Mouse (Mus musculus) embryonic facial prominence, embryonic 10.5 days (tissue): ENCODE measurements around the gene Cela3a. TPM values are rescaled to one million over a fixed set of nuclear protein-coding genes. Genes with fewer than 3 reads are reported as not detected.
A peak's percentile ranks its signal among the peaks of the same experiment; 100 is the strongest.

ENCODE experiments used
- DNase-seq: peaks from one replicate; pipeline ENCODE4 v3.0.0-alpha.2; 2017; ENCODE audit warnings: low spot score
- H3K27ac ChIP-seq: fragments of 300-500 bp; sonication (generic); replicated peaks from 2 replicates; pipeline ENCODE4 v1.5.1; 2016; ENCODE audit warnings: mild to moderate bottlenecking
- H3K27me3 ChIP-seq: fragments of 300-500 bp; sonication (generic); replicated peaks from 2 replicates; pipeline ENCODE4 v1.6.1; 2016; ENCODE audit warnings: low read depth, mild to moderate bottlenecking; ENCODE audit not compliant: poor library complexity, severe bottlenecking
- H3K36me3 ChIP-seq: fragments of 300-500 bp; sonication (generic); replicated peaks from 2 replicates; pipeline ENCODE4 v1.6.1; 2016; ENCODE audit warnings: mild to moderate bottlenecking, moderate library complexity
- H3K4me1 ChIP-seq: fragments of 300-500 bp; sonication (generic); 2 replicates; pipeline ENCODE4 v1.6.1; 2016
- H3K4me3 ChIP-seq: fragments of 300-500 bp; sonication (generic); 2 replicates; pipeline ENCODE4 v1.5.1; 2016; ENCODE audit warnings: mild to moderate bottlenecking, moderate library complexity
- H3K9me3 ChIP-seq: fragments of 300-500 bp; sonication (generic); 2 replicates; pipeline ENCODE4 v1.6.1; 2016; ENCODE audit warnings: mild to moderate bottlenecking
- WGBS: fragments of 180-500 bp; shearing (Covaris S2); methylation state at CpG from one replicate; pipeline ENCODE4 v1.1.7; 2016; 5-methylcytosine and 5-hydroxymethylcytosine counted together
- polyA plus RNA-seq: library from polyadenylated mRNA; unstranded; fragments of >200 nt; fragmentation: Nextera tagmentation; extraction: Ambion mirVana; gene quantifications from 2 replicates; pipeline ENCODE4 v1.2.1, GENCODE M21; 2016

The Cela3a gene
- polyA plus RNA-seq, 1 experiment from 2014 or later = not detected

- Histone ChIP-seq H3K27me3 (no peaks in the 10 kb centered on the region; the same call in 1 of the 2 replicates), H3K4me3 (no peak overlapping the region), H3K27ac (no peak overlapping the region), H3K9me3 (no peaks in the 10 kb centered on the region), H3K4me1 (peaks cover 17% of the 10 kb centered on the region), H3K36me3 (no peaks in the 10 kb centered on the region)
- no peak for DNase-seq
- WGBS = 87% methylated on average over 6 of the region's 6 CpGs
These were observed 44.8 kb downstream of the Cela3a start for GRCm38 (mm10) chr4:137364826-137365225.

GRCm38 (mm10) chr4:137360996-137361395 lies 48.6 kb downstream of the Cela3a start:
- H3K27me3 ChIP-seq = no peaks in the 10 kb centered on the region; the same call in 1 of the 2 replicates
- peaks cover 11% of the 10 kb centered on the region for H3K4me1 ChIP-seq
- no peak overlapping the region for H3K27ac ChIP-seq
- H3K4me3 ChIP-seq = no peak overlapping the region
- no peak for DNase-seq
- H3K9me3 ChIP-seq = no peaks in the 10 kb centered on the region
- H3K36me3 ChIP-seq = no peaks in the 10 kb centered on the region
- WGBS = 82% methylated on average over 3 of the region's 3 CpGs

GRCm38 (mm10) chr4:137358291-137359002 lies 51.1 kb downstream of the Cela3a start:
- 62% methylated on average over 14 of the region's 14 CpGs for WGBS
- H3K27me3 ChIP-seq = no peaks in the 10 kb centered on the region; the same call in 1 of the 2 replicates
- H3K9me3 ChIP-seq = no peaks in the 10 kb centered on the region
- H3K36me3 ChIP-seq = no peaks in the 10 kb centered on the region; the same call in 1 of the 2 replicates
- peaks cover 32% of the 10 kb centered on the region for H3K4me1 ChIP-seq
- no peak for DNase-seq
- H3K4me3 ChIP-seq = no peak overlapping the region; the same call in 1 of the 2 replicates
- no peak overlapping the region for H3K27ac ChIP-seq

- Histone ChIP-seq H3K36me3 (no peaks in the 10 kb centered on the region; the same call in 1 of the 2 replicates), H3K27me3 (no peaks in the 10 kb centered on the region; the same call in 1 of the 2 replicates), H3K4me3 (peak within 1 kb of the TSS; percentile 97), H3K27ac (peak within 1 kb of the TSS; percentile 99), H3K4me1 (peaks cover 39% of the 10 kb centered on the region), H3K9me3 (no peaks in the 10 kb centered on the region)
- peak; percentile 99 for DNase-seq
- WGBS = under 1% methylated on average over 43 of the region's 44 CpGs
These were observed 51.9 kb downstream of the Cela3a start, which contains the start of gene Cdc42 for GRCm38 (mm10) chr4:137357517-137358254. Gene Cdc42, minus strand, starts transcription at chr4:137357720.

GRCm38 (mm10) chr4:137356674-137357510 lies 52.7 kb downstream of the Cela3a start:
- peak; percentile 80 for DNase-seq
- no peaks in the 10 kb centered on the region; the same call in 1 of the 2 replicates for H3K27me3 ChIP-seq
- H3K36me3 ChIP-seq = no peaks in the 10 kb centered on the region; the same call in 1 of the 2 replicates
- H3K4me3 ChIP-seq = peak overlapping the region; percentile 97
- H3K27ac ChIP-seq = peak overlapping the region; percentile 99
- H3K9me3 ChIP-seq = no peaks in the 10 kb centered on the region
- peaks cover 40% of the 10 kb centered on the region for H3K4me1 ChIP-seq
- 2% methylated on average over 78 of the region's 90 CpGs for WGBS

Other genes with a start within 250 kb of the Cela3a start
- gene Wnt4, start 132.3 kb downstream of the Cela3a start, polyA plus RNA-seq = 1.2 and 1.5 TPM in 2 replicates
- gene Cdc42, start 52.1 kb downstream of the Cela3a start, polyA plus RNA-seq = 568 and 585 TPM in 2 replicates
- gene Cela3b, start 20.7 kb upstream of the Cela3a start, polyA plus RNA-seq = not detected in 2 replicates
- gene 1700013G24Rik, start 43.5 kb upstream of the Cela3a start, polyA plus RNA-seq = not detected in 2 replicates
- gene Hspg2, start 59.0 kb upstream of the Cela3a start, polyA plus RNA-seq = 17.4 and 19.6 TPM in 2 replicates
- 0.55 TPM in 1 of 2 replicates, not detected in the other for gene Ldlrad2, start 164.8 kb upstream of the Cela3a start, polyA plus RNA-seq
- 79.1 and 81.7 TPM in 2 replicates for gene Usp48, start 184.0 kb upstream of the Cela3a start, polyA plus RNA-seq